Mouse (Mus musculus) liver, postnatal 0 days (tissue): ENCODE data around the gene Zfp692.
"Not testable (repeated sequence)": the region's sequence is repeated elsewhere in the genome, so short reads cannot be mapped to it uniquely, and the experiment has no call there.

Experiments used
- CTCF ChIP-seq: sonication (generic); IDR thresholded peaks from 2 replicates; pipeline ENCODE4 v1.5.1; 2016; ENCODE audit warnings: antibody characterized with exemption, low read depth
- EP300 ChIP-seq: IDR thresholded peaks from 2 replicates; pipeline ENCODE4 v1.6.1; 2016; ENCODE audit warnings: antibody characterized with exemption, low read depth, mild to moderate bottlenecking

DNA sequence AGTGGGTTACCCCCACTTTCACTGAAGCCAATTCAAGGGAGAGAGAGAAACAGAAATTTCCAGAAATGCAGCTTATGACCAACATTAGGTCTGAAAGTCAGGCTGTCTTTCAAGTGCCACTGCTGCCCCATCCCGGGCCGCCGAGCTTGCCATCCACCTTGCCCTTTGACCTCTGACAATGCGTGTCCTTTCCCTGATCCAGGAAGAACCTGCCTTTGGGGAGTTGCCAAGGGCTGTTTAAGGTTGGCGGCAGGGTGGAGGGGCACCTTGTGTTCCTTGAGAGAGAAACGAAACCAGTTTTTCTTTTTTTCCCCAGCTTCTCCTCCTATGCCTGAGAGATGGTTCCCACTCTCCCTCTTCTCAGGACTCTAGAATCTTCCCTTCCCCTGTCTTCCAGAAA lies 55.7 kb downstream of the Zfp692 start:
- TF ChIP-seq EP300, CTCF: not testable (repeated sequence)
